Mouse (Mus musculus): Measurements from ENCODE around the gene Exph5.

- TF ChIP-seq CTCF (IDR thresholded peaks at IDR 0.05; ENCODE audit: low read depth), result no peak
- TF ChIP-seq EP300 (optimal IDR thresholded peaks at IDR 0.05), result no peak
Measured at GRCm38 (mm10) chr9:53381113-53381615, 79.7 kb downstream of the Exph5 start.
